In genomic region chr2:120628076-120628865, GRCm38 (mm10) we compare ENCODE assay signal across 8 mouse cellular contexts. TPM values are rescaled to one million over a fixed set of nuclear protein-coding genes. Genes with fewer than 3 reads are reported as not detected.
A peak's percentile ranks its signal among the peaks of the same experiment; 100 is the strongest.
DNase-seq lines count a peak whose midpoint lies in the region; ATAC-seq lines count a peak whose summit lies in the region.

No protein-coding gene starts in this region.

- H3K4me1 ChIP-seq in lung, embryonic 15.5 days, result peaks cover 25% of the 10 kb centered on the region
- H3K4me1 ChIP-seq in erythroblast, embryonic 14.5 days (ENCODE audit: control insufficient read depth), result peaks cover 49% of the 10 kb centered on the region
- 0 out of 2 replicates have a peak, but pooled peaks cover 7% of the 10 kb centered on the region for H3K4me1 ChIP-seq in limb, embryonic 10.5 days
- peaks cover 20% of the 10 kb centered on the region for H3K4me1 ChIP-seq in neural tube, embryonic 15.5 days

- H3K27me3 ChIP-seq in lung, embryonic 15.5 days, result no peaks in the 10 kb centered on the region
- peaks cover 14% of the 10 kb centered on the region for H3K27me3 ChIP-seq in erythroblast, embryonic 14.5 days (ENCODE audit: control insufficient read depth)
- H3K27me3 ChIP-seq in limb, embryonic 10.5 days (ENCODE audit: low read depth, poor library complexity, severe bottlenecking), result no peaks in the 10 kb centered on the region
- H3K27me3 ChIP-seq in neural tube, embryonic 15.5 days (replicated peaks), result no peaks in the 10 kb centered on the region

- peak overlapping the region; percentile 37; the same call in 1 of the 2 replicates for H3K27ac ChIP-seq in lung, embryonic 15.5 days
- peak overlapping the region; percentile 78 for H3K27ac ChIP-seq in limb, embryonic 10.5 days
- H3K27ac ChIP-seq in neural tube, embryonic 15.5 days (replicated peaks), result peak overlapping the region; percentile 79

- 24% methylated on average over 10 of the region's 10 CpGs for WGBS in lung, embryonic 15.5 days
- WGBS in limb, embryonic 10.5 days, result 33% methylated on average over 10 of the region's 10 CpGs
- 29% methylated on average over 10 of the region's 10 CpGs for WGBS in neural tube, embryonic 15.5 days

- H3K9ac ChIP-seq in lung, embryonic 15.5 days, result no peak overlapping the region
- H3K9ac ChIP-seq in neural tube, embryonic 15.5 days (replicated peaks), result peak overlapping the region; percentile 36; the same call in 1 of the 2 replicates

- peak overlapping the region; percentile 66 for H3K4me2 ChIP-seq in lung, embryonic 15.5 days
- H3K4me2 ChIP-seq in neural tube, embryonic 15.5 days, result peak overlapping the region; percentile 79

- H3K36me3 ChIP-seq in lung, embryonic 15.5 days, result peaks cover 12% of the 10 kb centered on the region
- H3K36me3 ChIP-seq in erythroblast, embryonic 14.5 days (ENCODE audit: control insufficient read depth), result peaks cover 2% of the 10 kb centered on the region; the same call in 1 of the 2 replicates
- H3K36me3 ChIP-seq in limb, embryonic 10.5 days, result no peaks in the 10 kb centered on the region
- 0 out of 2 replicates have a peak, but pooled peaks cover 5% of the 10 kb centered on the region for H3K36me3 ChIP-seq in neural tube, embryonic 15.5 days

- H3K4me3 ChIP-seq in lung, embryonic 15.5 days, result peak overlapping the region; percentile 68
- H3K4me3 ChIP-seq in erythroblast, embryonic 14.5 days (replicated peaks), result peak overlapping the region; percentile 74
- H3K4me3 ChIP-seq in limb, embryonic 10.5 days, result peak overlapping the region; percentile 64
- peak overlapping the region; percentile 71 for H3K4me3 ChIP-seq in neural tube, embryonic 15.5 days (replicated peaks)

- no peaks in the 10 kb centered on the region for H3K9me3 ChIP-seq in lung, embryonic 15.5 days
- no peaks in the 10 kb centered on the region for H3K9me3 ChIP-seq in erythroblast, embryonic 14.5 days (ENCODE audit: control insufficient read depth, low read length)
- H3K9me3 ChIP-seq in limb, embryonic 10.5 days (replicated peaks), result no peaks in the 10 kb centered on the region
- H3K9me3 ChIP-seq in neural tube, embryonic 15.5 days (replicated peaks), result no peaks in the 10 kb centered on the region

- peak; percentile 19; the same call in 1 of the 2 replicates for ATAC-seq in lung, embryonic 15.5 days (ENCODE audit: borderline replicate concordance, extremely low read depth, low FRiP score, low TSS enrichment)
- peak; percentile 45 for ATAC-seq in neural tube, embryonic 15.5 days (ENCODE audit: low FRiP score)
- no peak for ATAC-seq in inflammation-experienced regulatory T-cells, adult 6 months

- no peak for DNase-seq in lung, postnatal 25 days (ENCODE audit: low spot score)
- peak; percentile 34 for DNase-seq in limb, embryonic 10.5 days (ENCODE audit: low spot score)
- DNase-seq in layer of hippocampus, postnatal 25 days (ENCODE audit: extremely low spot score in 1 of 2, low spot score in 1 of 2), result no peak
- DNase-seq in kidney, adult 8-10 months, result no peak

RNA-seq across cellular contexts. Expression of gene Stard9, which starts 0.7 kb away (rescaled TPM):
- 8.6 and 11.7 TPM in 2 replicates for polyA plus RNA-seq in lung, embryonic 15.5 days (2015; fragmentation: Nextera tagmentation; extraction: Ambion mirVana)
- polyA plus RNA-seq in erythroblast, embryonic 14.5 days (2012), result 0.04 and 0.12 TPM in 2 replicates
- 2.2 and 3.1 TPM in 2 replicates for polyA plus RNA-seq in limb, embryonic 10.5 days (2016; fragmentation: Nextera tagmentation; extraction: Ambion mirVana)
- polyA plus RNA-seq in neural tube, embryonic 15.5 days (2015; fragmentation: Nextera tagmentation; extraction: Ambion mirVana), result 4.2 and 4.3 TPM in 2 replicates
- 10 to 100 TPM in 1 of 2 experiments, 1 to 10 TPM in 1; 6.0 to 10.1 TPM for total RNA-seq in layer of hippocampus, postnatal 25 days (2021)
- polyA plus RNA-seq in inflammation-experienced regulatory T-cells, adult 6 months (2017; shearing (Covaris generic)), result 1 to 10 TPM in 1 of 3 experiments, under 1 TPM in 2; 0.44 to 1.2 (median 0.78) TPM

RNA-seq across cellular contexts. Expression of gene Lrrc57, which starts 19.0 kb away (rescaled TPM):
- 27.4 and 29.9 TPM in 2 replicates for polyA plus RNA-seq in lung, embryonic 15.5 days (2015; fragmentation: Nextera tagmentation; extraction: Ambion mirVana)
- polyA plus RNA-seq in erythroblast, embryonic 14.5 days (2012), result 0.71 and 0.78 TPM in 2 replicates
- polyA plus RNA-seq in limb, embryonic 10.5 days (2016; fragmentation: Nextera tagmentation; extraction: Ambion mirVana), result 24.7 and 31.0 TPM in 2 replicates
- 32.7 and 36.7 TPM in 2 replicates for polyA plus RNA-seq in neural tube, embryonic 15.5 days (2015; fragmentation: Nextera tagmentation; extraction: Ambion mirVana)
- total RNA-seq in layer of hippocampus, postnatal 25 days (2021), result 10 to 100 TPM; 33.4 to 37.5 TPM
- polyA plus RNA-seq in inflammation-experienced regulatory T-cells, adult 6 months (2017; shearing (Covaris generic)), result 10 to 100 TPM; 30.6 to 33.5 (median 33.4) TPM

RNA-seq across cellular contexts. Expression of gene Haus2, which starts 19.1 kb away (rescaled TPM):
- 21.9 and 25.4 TPM in 2 replicates for polyA plus RNA-seq in lung, embryonic 15.5 days (2015; fragmentation: Nextera tagmentation; extraction: Ambion mirVana)
- polyA plus RNA-seq in erythroblast, embryonic 14.5 days (2012), result 0.15 and 0.17 TPM in 2 replicates
- polyA plus RNA-seq in limb, embryonic 10.5 days (2016; fragmentation: Nextera tagmentation; extraction: Ambion mirVana), result 34.5 and 35.9 TPM in 2 replicates
- polyA plus RNA-seq in neural tube, embryonic 15.5 days (2015; fragmentation: Nextera tagmentation; extraction: Ambion mirVana), result 26.2 and 27.9 TPM in 2 replicates
- 10 to 100 TPM; 13.9 to 14.5 TPM for total RNA-seq in layer of hippocampus, postnatal 25 days (2021)
- polyA plus RNA-seq in inflammation-experienced regulatory T-cells, adult 6 months (2017; shearing (Covaris generic)), result 10 to 100 TPM; 15.6 to 19.5 (median 18.0) TPM

Comparison
In these comparisons a context has a peak if more than half of its experiments do, and no peak if none do; other contexts are left out.
1. RNA of gene Lrrc57, which starts 19.0 kb away (polyA plus RNA-seq): 32.7 to 36.7 TPM in neural tube, embryonic 15.5 days, 30.6 to 33.5 TPM in inflammation-experienced regulatory T-cells, adult 6 months, 24.7 to 31.0 TPM in limb, embryonic 10.5 days and 27.4 to 29.9 TPM in lung, embryonic 15.5 days; 0.71 to 0.78 TPM in erythroblast, embryonic 14.5 days; every median in the first group is over 10 times any median in the second.
2. RNA of gene Haus2, which starts 19.1 kb away (polyA plus RNA-seq): 34.5 to 35.9 TPM in limb, embryonic 10.5 days, 26.2 to 27.9 TPM in neural tube, embryonic 15.5 days, 21.9 to 25.4 TPM in lung, embryonic 15.5 days and 15.6 to 19.5 TPM in inflammation-experienced regulatory T-cells, adult 6 months; 0.15 to 0.17 TPM in erythroblast, embryonic 14.5 days; every median in the first group is over 10 times any median in the second.
3. Peak in every context shown above with its lines, with median percentiles within 50 percentile points of each other: H3K27ac ChIP-seq and H3K4me3 ChIP-seq.